9 mouse cellular contexts compared by ENCODE assay signal in genomic region chr10:106470533-106471205, GRCm38 (mm10). TPM values are rescaled to one million over a fixed set of nuclear protein-coding genes. Genes with fewer than 3 reads are reported as not detected.
A peak's percentile ranks its signal among the peaks of the same experiment; 100 is the strongest.
DNase-seq lines count a peak whose midpoint lies in the region; ATAC-seq and TF ChIP-seq lines count a peak whose summit lies in the region.
"Had no signal": no experiment of that assay in that cellular context is flagged by ENCODE, and none has a peak within 500 bp of the region (broad histone marks: within the 10 kb centered on the region; RNA-seq: fewer than 3 reads in every experiment).

No protein-coding gene starts in this region.

- H3K9me3 ChIP-seq in heart, embryonic 15.5 days (replicated peaks), result no peaks in the 10 kb centered on the region
- no peaks in the 10 kb centered on the region for H3K9me3 ChIP-seq in embryonic facial prominence, embryonic 13.5 days
- H3K9me3 ChIP-seq in limb, embryonic 12.5 days, result no peaks in the 10 kb centered on the region
- H3K9me3 ChIP-seq in stomach, embryonic 14.5 days (ENCODE audit: control insufficient read depth, low read depth, low read length), result no peaks in the 10 kb centered on the region

- peak overlapping the region; percentile 86 for H3K4me2 ChIP-seq in heart, embryonic 15.5 days
- peak overlapping the region; percentile 84 for H3K4me2 ChIP-seq in embryonic facial prominence, embryonic 13.5 days
- H3K4me2 ChIP-seq in limb, embryonic 12.5 days, result peak overlapping the region; percentile 86
- H3K4me2 ChIP-seq in stomach, embryonic 14.5 days (replicated peaks; ENCODE audit: low read depth, low read length), result peak overlapping the region; percentile 79

- H3K36me3 ChIP-seq in heart, embryonic 15.5 days, result no peaks in the 10 kb centered on the region
- no peaks in the 10 kb centered on the region for H3K36me3 ChIP-seq in embryonic facial prominence, embryonic 13.5 days
- H3K36me3 ChIP-seq in limb, embryonic 12.5 days, result no peaks in the 10 kb centered on the region
- H3K36me3 ChIP-seq in stomach, embryonic 14.5 days (ENCODE audit: control insufficient read depth, insufficient read depth, low read length), result no peaks in the 10 kb centered on the region
- H3K36me3 ChIP-seq: G1E had no signal

- no peak overlapping the region; the same call in 1 of the 2 replicates for H3K9ac ChIP-seq in heart, embryonic 15.5 days
- H3K9ac ChIP-seq in embryonic facial prominence, embryonic 13.5 days, result peak overlapping the region; percentile 65
- H3K9ac ChIP-seq in limb, embryonic 12.5 days (replicated peaks), result no peak overlapping the region; the same call in 1 of the 2 replicates
- H3K9ac ChIP-seq in stomach, embryonic 14.5 days (replicated peaks; ENCODE audit: low read depth, low read length), result no peak overlapping the region

- peak overlapping the region; percentile 52 for H3K4me3 ChIP-seq in heart, embryonic 15.5 days
- H3K4me3 ChIP-seq in bone marrow, adult 2 months (replicated peaks; ENCODE audit: control insufficient read depth, low read depth, low read length), result peak overlapping the region; percentile 27
- peak overlapping the region; percentile 53 for H3K4me3 ChIP-seq in embryonic facial prominence, embryonic 13.5 days
- peak overlapping the region; percentile 51 for H3K4me3 ChIP-seq in limb, embryonic 12.5 days (replicated peaks)
- peak overlapping the region; percentile 46 for H3K4me3 ChIP-seq in stomach, embryonic 14.5 days (ENCODE audit: low read depth, low read length)

- H3K27ac ChIP-seq in heart, embryonic 15.5 days, result no peak overlapping the region
- no peak overlapping the region for H3K27ac ChIP-seq in bone marrow, adult 2 months (ENCODE audit: control insufficient read depth, insufficient read depth, low read depth, low read length, poor library complexity)
- H3K27ac ChIP-seq in embryonic facial prominence, embryonic 13.5 days, result no peak overlapping the region
- no peak overlapping the region for H3K27ac ChIP-seq in limb, embryonic 12.5 days
- H3K27ac ChIP-seq in stomach, embryonic 14.5 days (ENCODE audit: low read length), result no peak overlapping the region

- no peak for TF ChIP-seq CTCF in bone marrow, adult 2 months (IDR thresholded peaks at IDR 0.05; ENCODE audit: control insufficient read depth, insufficient read depth, low read length)

- peaks cover 26% of the 10 kb centered on the region for H3K27me3 ChIP-seq in heart, embryonic 15.5 days
- peaks cover 32% of the 10 kb centered on the region for H3K27me3 ChIP-seq in embryonic facial prominence, embryonic 13.5 days
- peaks cover 31% of the 10 kb centered on the region for H3K27me3 ChIP-seq in limb, embryonic 12.5 days
- H3K27me3 ChIP-seq in stomach, embryonic 14.5 days (ENCODE audit: control insufficient read depth, insufficient read depth, low read length), result no peaks in the 10 kb centered on the region; the same call in 1 of the 2 replicates

- TF ChIP-seq POLR2A in bone marrow, adult 2 months (IDR thresholded peaks at IDR 0.05; ENCODE audit: borderline replicate concordance, control insufficient read depth, low read depth, low read length), result no peak

- ATAC-seq in heart, embryonic 15.5 days (replicated peaks; ENCODE audit: insufficient number of reproducible peaks, insufficient read depth, low FRiP score, low read depth), result no peak
- ATAC-seq in embryonic facial prominence, embryonic 13.5 days (ENCODE audit: insufficient number of reproducible peaks, insufficient read depth, low FRiP score, low TSS enrichment, low read depth), result no peak
- ATAC-seq in limb, embryonic 12.5 days (ENCODE audit: insufficient number of reproducible peaks, insufficient read depth, low FRiP score, low TSS enrichment, low read depth), result no peak
- no peak for ATAC-seq in stomach, embryonic 14.5 days (ENCODE audit: insufficient number of reproducible peaks, insufficient read depth, low FRiP score, low read depth)
- ATAC-seq in CD4-positive, CD25-positive, alpha-beta regulatory T cell, adult 4 months, result no peak

- WGBS in heart, embryonic 15.5 days, result 14% methylated on average over 18 of the region's 18 CpGs
- 15% methylated on average over 18 of the region's 18 CpGs for WGBS in bone marrow, adult 2 months
- 4% methylated on average over 18 of the region's 18 CpGs for WGBS in embryonic facial prominence, embryonic 13.5 days
- 14% methylated on average over 18 of the region's 18 CpGs for WGBS in limb, embryonic 12.5 days
- WGBS in stomach, embryonic 14.5 days, result 10% methylated on average over 17 of the region's 18 CpGs

- peaks cover 9% of the 10 kb centered on the region for H3K4me1 ChIP-seq in heart, embryonic 15.5 days (replicated peaks)
- no peaks in the 10 kb centered on the region for H3K4me1 ChIP-seq in bone marrow, adult 2 months (ENCODE audit: control insufficient read depth, insufficient read depth, low read length)
- H3K4me1 ChIP-seq in embryonic facial prominence, embryonic 13.5 days, result peaks cover 12% of the 10 kb centered on the region; the same call in 1 of the 2 replicates
- 0 out of 2 replicates have a peak, but pooled peaks cover 5% of the 10 kb centered on the region for H3K4me1 ChIP-seq in limb, embryonic 12.5 days (replicated peaks)
- H3K4me1 ChIP-seq in stomach, embryonic 14.5 days (ENCODE audit: control insufficient read depth, insufficient read depth, low read length), result no peaks in the 10 kb centered on the region

- intact Hi-C loops in heart, postnatal 36 days (cut with DNase I), result no loop called here

- no peak for DNase-seq in heart, postnatal 36 days
- no peak for DNase-seq in right cerebral cortex, postnatal 14 days

RNA-seq across cellular contexts. Expression of gene Ppfia2, which starts 0.5 kb away (rescaled TPM):
- polyA plus RNA-seq in heart, embryonic 15.5 days (2015; fragmentation: Nextera tagmentation; extraction: Ambion mirVana), result 0.35 and 0.57 TPM in 2 replicates
- total RNA-seq in heart, postnatal 36 days (2021), result under 1 TPM; 0.22 to 0.38 TPM
- polyA plus RNA-seq in bone marrow, adult 2 months (2011; ENCODE audit: insufficient read depth, insufficient read length, low replicate concordance, missing spikeins), result 0.79 and 0.87 TPM in 2 replicates
- 1.4 and 1.9 TPM in 2 replicates for polyA plus RNA-seq in embryonic facial prominence, embryonic 13.5 days (2015; fragmentation: Nextera tagmentation; extraction: Ambion mirVana)
- 0.24 and 0.27 TPM in 2 replicates for polyA plus RNA-seq in limb, embryonic 12.5 days (2016; fragmentation: Nextera tagmentation; extraction: Ambion mirVana)
- polyA plus RNA-seq in stomach, embryonic 14.5 days (2014; fragmentation: Nextera tagmentation; extraction: Ambion mirVana), result 2.0 and 2.2 TPM in 2 replicates
- under 1 TPM in 1 of 2 experiments, not detected in 1; 0.06 TPM for polyA plus RNA-seq in CD4-positive, CD25-positive, alpha-beta regulatory T cell, adult 4 months (2017; shearing (Covaris generic))
- polyA plus RNA-seq: G1E had no signal
